Mouse (Mus musculus): ENCODE measurements at regions not wholly inside any gene's neighbourhood (a gene's known extent, or its start where the extent isn't known, plus 50 kb on each side); places are given as distances from the start of the nearest gene placed in this dataset.

DNA sequence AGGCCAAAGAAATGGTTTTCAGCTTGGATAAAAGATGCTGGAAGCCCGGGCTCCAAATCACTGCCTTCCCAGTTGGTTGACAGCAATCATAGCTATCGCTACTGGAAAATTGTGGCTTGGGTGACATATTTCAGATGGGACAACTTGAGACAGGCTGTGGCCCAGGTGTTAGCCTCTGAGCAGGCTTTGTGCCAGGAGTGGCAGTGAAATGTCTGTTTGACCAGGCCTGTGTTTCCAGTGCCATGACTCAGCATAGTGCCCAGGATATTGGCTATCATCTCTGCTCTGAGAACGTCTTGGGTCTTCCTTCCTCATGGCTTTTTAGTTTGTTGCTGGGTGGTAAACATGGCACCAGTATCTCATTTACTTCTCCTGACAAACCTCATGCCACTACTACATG is 266.9 kb downstream of the Emp1 start:
- DNase-seq = no peak

DNA sequence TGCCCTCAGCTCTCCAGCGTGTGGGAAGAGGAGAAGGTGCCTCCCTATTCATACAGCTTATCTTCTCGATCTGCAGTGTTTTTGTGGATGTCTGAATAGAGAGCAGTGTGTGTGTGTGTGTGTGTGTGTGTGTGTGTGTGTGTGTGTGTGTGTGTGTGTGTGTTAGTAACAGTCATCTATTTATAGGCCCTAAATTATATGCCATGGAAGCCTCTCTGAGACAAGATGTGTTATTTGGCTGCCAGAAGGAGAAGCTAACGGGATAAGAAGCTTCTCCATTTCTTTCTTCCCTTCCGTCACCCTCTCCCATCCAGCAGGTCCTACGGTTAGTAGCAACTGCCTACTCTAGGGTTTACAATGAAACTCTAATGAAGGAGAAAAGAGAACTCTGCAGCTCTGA is 270.3 kb downstream of the Emp1 start:
- DNase-seq = no peak

DNA sequence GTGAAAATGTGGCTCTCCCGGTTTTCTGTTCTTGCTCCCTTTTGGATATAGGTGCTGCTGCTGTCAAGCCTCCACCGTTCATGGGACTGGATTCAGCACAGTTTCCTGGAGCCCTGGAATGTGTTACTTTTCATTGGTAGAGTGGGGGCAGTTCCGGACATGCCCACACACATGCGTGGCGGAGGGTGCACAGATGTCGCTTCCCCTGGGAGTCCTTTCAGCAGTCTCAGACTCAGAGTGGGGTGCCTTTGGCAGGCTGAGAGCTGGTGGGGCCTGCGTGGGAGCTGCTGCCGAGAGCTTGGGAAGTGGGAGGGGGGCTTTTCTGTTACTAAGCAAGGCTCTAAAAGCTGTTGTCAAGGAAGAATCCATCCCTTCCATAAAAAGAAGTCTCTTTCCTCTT is 274.3 kb downstream of the Emp1 start:
- DNase-seq = no peak

DNA sequence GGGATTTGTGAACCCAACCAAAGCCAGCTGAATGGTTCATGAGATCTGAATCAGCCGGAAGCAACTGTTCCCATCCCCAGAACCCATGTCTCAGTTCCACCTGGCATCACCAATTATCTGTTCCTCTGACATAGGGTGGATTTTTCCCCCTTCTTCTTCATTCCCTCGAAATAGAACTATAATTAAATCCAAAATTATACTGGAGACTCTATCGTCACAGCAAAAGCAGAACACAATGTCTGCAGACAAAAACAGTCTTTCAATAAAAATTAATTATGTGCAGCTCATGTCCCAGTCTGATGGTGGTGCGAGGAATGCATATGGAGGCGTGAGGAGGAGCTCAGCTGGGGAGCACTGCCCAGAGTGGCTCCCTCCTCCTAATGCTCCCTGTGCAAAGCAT is 280.4 kb downstream of the Emp1 start:
- DNase-seq = no peak

DNA sequence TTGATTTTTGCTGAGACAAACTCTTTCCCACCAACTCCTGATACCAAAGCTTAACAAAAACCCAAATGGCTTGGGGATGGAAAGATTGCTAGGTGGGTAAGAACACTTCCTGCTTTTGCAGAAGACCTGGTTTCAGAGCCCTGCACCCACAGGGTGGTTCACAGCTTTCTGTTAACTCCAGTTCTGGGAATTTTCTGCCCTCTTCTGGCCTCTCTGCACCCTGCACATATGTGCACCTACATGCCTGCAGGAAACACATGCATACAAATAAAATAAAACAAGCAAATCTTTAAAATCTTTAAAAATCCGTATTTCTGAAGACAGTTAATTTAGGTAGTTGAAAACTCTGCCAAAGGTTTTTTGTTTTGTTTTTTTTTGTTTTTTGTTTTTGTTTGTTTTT is 283.8 kb downstream of the Emp1 start:
- DNase-seq = no peak

DNA sequence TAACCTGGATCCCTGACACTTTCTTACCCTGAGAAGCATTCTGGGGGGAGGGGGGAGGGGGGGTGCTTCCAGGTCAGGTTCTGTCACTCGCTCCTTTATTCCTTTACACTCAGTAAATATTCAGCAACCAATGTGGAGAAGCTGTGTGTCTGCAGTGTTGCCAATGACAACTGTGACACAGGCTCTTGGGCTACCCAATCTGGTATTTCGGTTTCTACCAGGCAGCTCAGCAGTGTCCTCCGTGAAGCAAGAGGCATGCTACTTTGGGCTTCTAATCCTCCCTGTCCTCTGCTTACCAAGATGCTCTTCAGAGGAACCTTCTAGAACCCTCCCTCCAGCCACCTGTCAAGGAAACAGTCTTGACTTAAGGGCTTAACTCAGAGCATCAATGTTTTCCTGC is 290.7 kb downstream of the Emp1 start:
- DNase-seq = no peak

DNA sequence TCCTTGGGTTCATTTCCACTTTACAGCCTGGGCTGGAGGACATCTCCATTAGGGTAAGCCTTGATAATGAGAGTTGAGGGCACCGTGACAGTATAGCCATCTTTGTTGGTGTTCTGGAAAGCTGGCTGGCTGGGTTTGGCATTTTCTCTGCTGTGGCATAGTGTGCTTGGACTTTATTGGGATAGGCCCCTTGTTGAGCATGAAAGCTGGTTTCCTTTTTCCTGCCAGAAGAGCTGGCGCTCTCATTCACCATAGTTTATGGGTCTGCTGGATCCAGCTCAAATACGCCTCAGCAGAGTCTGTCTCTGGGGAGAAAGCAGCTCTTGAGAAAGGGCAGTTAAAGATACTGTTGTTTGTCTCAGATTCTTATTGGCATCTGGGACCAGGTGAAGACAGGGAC is 300.0 kb downstream of the Emp1 start:
- DNase-seq = peak; percentile 6

DNA sequence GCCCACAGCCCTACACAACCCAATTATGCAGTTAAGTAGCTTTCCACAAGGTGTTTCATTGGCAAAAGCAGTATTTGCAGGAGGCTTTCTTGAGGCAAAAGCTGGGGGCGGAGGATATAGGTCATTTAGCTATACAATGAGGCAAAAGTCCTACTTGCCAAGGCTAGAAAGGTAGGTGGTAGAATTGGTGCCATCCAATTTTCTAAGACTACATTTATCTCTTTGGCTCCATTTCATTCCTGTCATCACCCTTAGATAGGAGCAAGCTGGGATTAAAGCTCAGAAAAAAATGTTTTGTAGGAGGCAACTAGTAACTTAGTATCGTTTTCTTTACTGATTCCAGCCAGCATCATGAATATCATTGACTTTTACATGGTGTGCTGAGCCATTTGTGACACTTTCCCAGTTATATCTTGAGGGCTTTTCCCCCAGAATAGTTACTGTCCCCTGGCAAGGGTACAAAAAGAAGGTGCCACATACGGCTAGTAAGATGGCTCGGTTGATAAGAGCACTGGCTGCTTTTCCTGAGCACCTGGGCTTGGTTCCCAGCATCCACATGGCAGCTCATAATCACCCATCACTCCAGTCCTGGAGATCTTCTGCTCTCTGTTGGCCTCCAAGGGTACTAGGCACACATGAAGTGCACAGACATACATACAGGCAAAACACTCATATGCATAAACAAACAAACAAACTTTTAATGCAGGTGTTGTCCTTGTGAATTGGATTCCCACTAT is 300.6 kb downstream of the Emp1 start:
- DNase-seq = no peak

All from cerebellum, adult 9-10 months (tissue).